Mouse (Mus musculus) forebrain, embryonic 11.5 days (tissue): ENCODE data around the gene Sema4d. TPM values are rescaled to one million over a fixed set of nuclear protein-coding genes. Genes with fewer than 3 reads are reported as not detected.

Experiments
- ATAC-seq: fragments of 200-750 bp; cut with Nextera tagmentation; replicated peaks from 2 replicates; pipeline ENCODE4 v1.8.0; 2017; ENCODE audit warnings: moderate TSS enrichment; ENCODE audit not compliant: low FRiP score
- DNase-seq: peaks from one replicate; pipeline ENCODE4 v3.0.0-alpha.2; 2017; ENCODE audit warnings: low spot score
- H3K27ac ChIP-seq: fragments of 300-500 bp; sonication (generic); 2 replicates; pipeline ENCODE4 v1.5.1; 2014; ENCODE audit warnings: low read depth, low read length
- H3K27me3 ChIP-seq: fragments of 300-500 bp; sonication (generic); 2 replicates; pipeline ENCODE4 v1.6.1; 2014; ENCODE audit warnings: mild to moderate bottlenecking, low read length, mixed read lengths; ENCODE audit not compliant: control insufficient read depth, insufficient read depth
- H3K36me3 ChIP-seq: fragments of 300-500 bp; sonication (generic); 2 replicates; pipeline ENCODE4 v1.6.1; 2014; ENCODE audit warnings: mild to moderate bottlenecking, low read length, moderate library complexity, mixed read lengths; ENCODE audit not compliant: control insufficient read depth, insufficient read depth
- H3K4me1 ChIP-seq: fragments of 300-500 bp; sonication (generic); replicated peaks from 2 replicates; pipeline ENCODE4 v1.6.1; 2014; ENCODE audit warnings: low read length, mixed read lengths; ENCODE audit not compliant: control insufficient read depth, insufficient read depth
- H3K4me2 ChIP-seq: fragments of 300-500 bp; sonication (generic); 2 replicates; pipeline ENCODE4 v1.6.1; 2014; ENCODE audit warnings: low read depth, mild to moderate bottlenecking, low read length, moderate library complexity, mixed read lengths; ENCODE audit not compliant: severe bottlenecking
- H3K4me3 ChIP-seq: fragments of 300-500 bp; sonication (generic); 2 replicates; pipeline ENCODE4 v1.5.1; 2014; ENCODE audit warnings: low read depth, low read length
- H3K9ac ChIP-seq: fragments of 300-500 bp; sonication (generic); 2 replicates; pipeline ENCODE4 v1.6.1; 2014; ENCODE audit warnings: low read length
- H3K9me3 ChIP-seq: fragments of 300-500 bp; sonication (generic); 2 replicates; pipeline ENCODE4 v1.6.1; 2016; ENCODE audit warnings: low read length, mixed read lengths; ENCODE audit not compliant: control insufficient read depth
- WGBS: fragments of 180-500 bp; shearing (Covaris S2); extraction: QIAGEN DNeasy Blood & Tissue Kit; methylation state at CpG from one replicate; pipeline ENCODE4 v1.1.7; 2014; 5-methylcytosine and 5-hydroxymethylcytosine counted together
- polyA plus RNA-seq: library from polyadenylated mRNA; unstranded; fragments of >200 nt; fragmentation: Nextera tagmentation; extraction: Ambion mirVana; gene quantifications from 2 replicates; pipeline ENCODE4 v1.2.1, GENCODE M21; 2014

Sema4d gene
- polyA plus RNA-seq, 1 experiment from 2014 or later = 8.4 TPM

GRCm38 (mm10) chr13:51648237-51648636 is 145.3 kb downstream of the Sema4d start:
- Histone ChIP-seq H3K4me3 (no peak overlapping the region), H3K9ac (no peak overlapping the region)
- WGBS = 89% methylated on average over 4 of the region's 4 CpGs

GRCm38 (mm10) chr13:51647770-51648169 is 145.8 kb downstream of the Sema4d start:
- Histone ChIP-seq H3K4me3 (peak overlapping the region; percentile 9), H3K4me2 (peak overlapping the region; percentile 29; the same call in 1 of the 2 replicates), H3K9me3 (no peaks in the 10 kb centered on the region), H3K9ac (no peak overlapping the region), H3K36me3 (no peaks in the 10 kb centered on the region; the same call in 1 of the 2 replicates), H3K4me1 (peaks cover 12% of the 10 kb centered on the region), H3K27me3 (no peaks in the 10 kb centered on the region), H3K27ac (no peak overlapping the region)
- WGBS = 88% methylated on average over 3 of the region's 3 CpGs
- DNase-seq = no peak
- ATAC-seq = no peak

More at GRCm38 (mm10) chr13:51648237-51648636, 145.3 kb downstream of the Sema4d start:
- Histone ChIP-seq H3K4me1 (peaks cover 12% of the 10 kb centered on the region), H3K9me3 (no peaks in the 10 kb centered on the region), H3K27me3 (no peaks in the 10 kb centered on the region), H3K27ac (no peak overlapping the region), H3K36me3 (no peaks in the 10 kb centered on the region; the same call in 1 of the 2 replicates), H3K4me2 (no peak overlapping the region; the same call in 1 of the 2 replicates)
- ATAC-seq (no peak), DNase-seq (no peak)

DNA sequence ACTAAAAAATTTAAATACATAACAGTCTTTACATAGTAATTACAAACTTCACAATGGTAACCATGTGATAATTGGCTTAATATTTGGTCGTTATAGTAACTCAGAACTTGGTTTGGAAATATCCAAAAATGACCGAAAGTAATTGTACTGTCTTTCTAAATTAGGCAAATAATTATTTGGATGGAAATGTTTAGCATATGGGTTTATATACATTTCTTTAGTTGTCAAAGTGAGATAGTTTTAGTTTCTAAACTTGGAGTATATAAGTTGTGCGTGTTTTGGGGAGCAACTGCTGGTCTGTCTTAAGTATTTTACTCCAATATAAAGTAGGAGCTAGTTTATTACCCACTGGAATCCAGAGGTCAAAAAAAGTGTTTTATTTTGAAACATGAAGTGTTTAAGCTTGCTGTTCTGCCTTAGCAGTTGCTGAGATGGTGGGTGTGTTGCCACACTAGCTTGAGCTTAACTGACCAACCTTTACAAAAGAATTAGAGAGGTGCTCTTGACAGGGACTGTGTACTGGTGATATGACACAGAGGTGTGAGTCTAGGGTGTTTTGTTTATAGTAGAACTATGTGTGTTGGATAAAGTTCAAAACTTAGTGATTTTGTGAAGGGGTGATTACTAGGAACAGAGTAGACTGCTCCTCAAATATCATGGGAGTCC is 147.1 kb downstream of the Sema4d start:
- no peak for ATAC-seq
- Histone ChIP-seq H3K27me3 (no peaks in the 10 kb centered on the region), H3K27ac (no peak overlapping the region), H3K36me3 (no peaks in the 10 kb centered on the region; the same call in 1 of the 2 replicates), H3K4me2 (peak overlapping the region; percentile 68), H3K4me1 (peaks cover 12% of the 10 kb centered on the region), H3K9ac (peak overlapping the region; percentile 94; the same call in 1 of the 2 replicates), H3K9me3 (no peaks in the 10 kb centered on the region), H3K4me3 (peak overlapping the region; percentile 90)
- DNase-seq = no peak
- WGBS = 23% methylated on average over 3 of the region's 3 CpGs

DNA sequence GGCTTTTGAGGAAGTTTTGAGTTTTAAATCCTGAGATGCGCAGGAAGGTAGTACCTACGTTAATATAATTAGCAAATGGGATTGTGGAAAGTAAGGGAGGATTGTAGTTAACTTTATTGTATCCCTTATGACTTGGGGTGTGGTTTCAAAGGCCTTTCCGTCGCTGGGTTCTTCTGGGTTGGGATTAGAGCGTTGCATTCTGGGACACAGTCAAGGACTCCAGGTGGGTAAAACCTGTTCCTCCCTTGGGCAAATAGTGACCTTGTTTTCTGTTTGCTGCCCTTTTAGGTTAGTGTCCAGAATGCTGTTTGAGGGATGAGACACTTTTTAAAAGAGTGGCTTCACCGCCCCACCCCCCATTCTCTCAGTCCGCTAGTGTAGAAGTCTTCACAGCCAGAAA is 147.7 kb downstream of the Sema4d start:
- H3K27ac ChIP-seq = peak overlapping the region; percentile 71; the same call in 1 of the 2 replicates
- H3K4me2 ChIP-seq = peak overlapping the region; percentile 68
- ATAC-seq (no peak), DNase-seq (no peak)
- no peaks in the 10 kb centered on the region for H3K9me3 ChIP-seq
- peaks cover 8% of the 10 kb centered on the region for H3K4me1 ChIP-seq
- H3K9ac ChIP-seq = peak overlapping the region; percentile 94
- H3K36me3 ChIP-seq = no peaks in the 10 kb centered on the region; the same call in 1 of the 2 replicates
- peak overlapping the region; percentile 90 for H3K4me3 ChIP-seq
- WGBS = 1% methylated on average over 7 of the region's 7 CpGs
- H3K27me3 ChIP-seq = no peaks in the 10 kb centered on the region

DNA sequence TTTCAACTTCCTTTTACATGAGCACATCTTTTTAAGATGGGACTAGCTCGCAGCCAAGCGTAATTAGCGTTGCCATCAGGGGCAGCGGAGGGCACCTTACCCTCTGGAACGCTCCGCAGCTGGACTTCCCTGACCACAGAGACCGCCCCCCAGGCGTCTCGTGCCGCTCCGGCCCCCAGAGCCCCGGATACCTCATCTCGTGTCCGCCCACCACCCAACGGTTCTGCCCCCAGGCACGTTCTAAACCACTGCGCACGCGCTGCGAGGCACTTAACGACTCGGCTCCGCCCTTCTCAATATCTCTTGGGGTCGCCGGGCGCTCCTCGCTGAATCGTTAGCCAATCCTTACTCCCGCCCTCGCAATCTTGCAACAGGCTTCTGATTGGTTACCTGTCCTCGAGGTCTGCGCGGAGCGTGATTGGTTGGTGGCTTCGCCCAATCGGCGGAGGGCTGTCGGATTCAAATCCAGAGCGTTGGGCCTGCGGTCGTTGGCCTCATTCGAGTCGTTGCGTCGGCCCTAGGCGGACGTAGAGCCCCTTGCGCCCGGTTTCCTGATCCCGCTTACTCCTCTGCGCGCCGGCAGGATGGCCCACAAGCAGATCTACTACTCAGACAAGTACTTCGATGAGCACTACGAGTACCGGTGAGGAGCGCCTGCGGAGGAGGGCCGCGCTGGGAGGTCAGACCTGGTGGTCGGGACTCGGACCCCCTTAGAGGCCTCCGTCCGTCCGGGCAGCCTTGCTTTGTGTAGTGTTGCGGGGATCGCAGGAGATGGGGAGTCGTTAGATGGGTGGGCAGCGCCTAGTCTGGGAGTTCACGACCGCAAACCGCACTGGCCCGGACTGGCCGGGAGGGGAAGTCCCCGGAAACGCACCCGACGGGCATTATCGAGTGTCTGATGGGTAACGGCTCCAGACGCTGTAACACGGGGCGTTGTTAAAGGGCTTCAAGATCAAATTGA is 148.4 kb downstream of the Sema4d start, which contains the start of gene Cks2:
TSS of gene Cks2 (plus strand) at position 404 of the 961 bp plus-strand sequence.
- H3K4me1 ChIP-seq = peaks cover 6% of the 10 kb centered on the region
- peak; percentile 98 for ATAC-seq
- no peaks in the 10 kb centered on the region for H3K9me3 ChIP-seq
- H3K4me2 ChIP-seq = peak within 1 kb of the TSS; percentile 68
- peak; percentile 98 for DNase-seq
- H3K4me3 ChIP-seq = peak within 1 kb of the TSS; percentile 90
- H3K27me3 ChIP-seq = no peaks in the 10 kb centered on the region
- H3K27ac ChIP-seq = peak within 1 kb of the TSS; percentile 71
- no peaks in the 10 kb centered on the region; the same call in 1 of the 2 replicates for H3K36me3 ChIP-seq
- peak within 1 kb of the TSS; percentile 94 for H3K9ac ChIP-seq
- WGBS = under 1% methylated on average over 83 of the region's 83 CpGs

DNA sequence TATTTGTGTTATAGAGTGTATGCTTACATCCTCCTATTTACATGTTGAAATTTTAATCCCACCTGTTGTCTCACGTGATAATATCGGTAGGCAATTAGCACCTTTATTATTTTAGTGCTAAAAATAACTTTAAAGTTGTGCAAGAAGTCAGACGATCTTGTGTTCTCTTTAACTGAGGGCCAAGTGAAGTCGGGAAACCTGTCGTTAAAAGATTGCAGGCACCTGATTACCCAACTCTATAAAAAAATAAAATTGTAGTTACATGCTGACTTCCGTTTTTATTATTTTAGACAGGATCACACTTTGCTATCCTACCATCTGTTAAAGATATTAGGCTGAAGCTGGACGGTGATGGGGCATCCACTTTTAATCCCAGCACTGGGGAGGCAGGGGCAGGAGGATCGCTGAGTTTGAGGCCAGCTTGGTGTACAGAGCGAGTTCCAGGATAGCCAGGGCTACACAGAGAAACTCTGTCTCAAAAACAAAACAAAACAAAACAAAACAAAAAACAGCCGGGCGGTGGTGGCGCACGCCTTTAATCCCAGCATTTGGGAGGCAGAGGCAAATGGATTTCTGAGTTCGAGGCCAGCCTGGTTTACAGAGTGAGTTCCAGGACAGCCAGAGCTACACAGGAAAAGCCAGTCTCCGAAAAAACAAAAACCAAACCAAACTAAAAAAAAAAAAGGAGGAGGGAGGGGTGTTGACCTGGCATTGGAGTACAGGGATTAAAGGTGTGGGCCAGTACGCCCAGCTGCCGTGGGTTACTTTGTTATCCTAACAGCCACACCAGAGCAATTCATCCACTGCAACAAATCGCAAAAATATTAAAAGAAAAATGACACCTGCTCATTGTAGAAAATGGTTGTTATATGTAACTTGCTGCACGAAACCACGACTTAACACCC is 149.4 kb downstream of the Sema4d start:
- H3K27ac ChIP-seq = peak overlapping the region; percentile 46; the same call in 1 of the 2 replicates
- WGBS = 47% methylated on average over 20 of the region's 20 CpGs
- peak; percentile 15; the same call in 1 of the 2 replicates for ATAC-seq

DNA sequence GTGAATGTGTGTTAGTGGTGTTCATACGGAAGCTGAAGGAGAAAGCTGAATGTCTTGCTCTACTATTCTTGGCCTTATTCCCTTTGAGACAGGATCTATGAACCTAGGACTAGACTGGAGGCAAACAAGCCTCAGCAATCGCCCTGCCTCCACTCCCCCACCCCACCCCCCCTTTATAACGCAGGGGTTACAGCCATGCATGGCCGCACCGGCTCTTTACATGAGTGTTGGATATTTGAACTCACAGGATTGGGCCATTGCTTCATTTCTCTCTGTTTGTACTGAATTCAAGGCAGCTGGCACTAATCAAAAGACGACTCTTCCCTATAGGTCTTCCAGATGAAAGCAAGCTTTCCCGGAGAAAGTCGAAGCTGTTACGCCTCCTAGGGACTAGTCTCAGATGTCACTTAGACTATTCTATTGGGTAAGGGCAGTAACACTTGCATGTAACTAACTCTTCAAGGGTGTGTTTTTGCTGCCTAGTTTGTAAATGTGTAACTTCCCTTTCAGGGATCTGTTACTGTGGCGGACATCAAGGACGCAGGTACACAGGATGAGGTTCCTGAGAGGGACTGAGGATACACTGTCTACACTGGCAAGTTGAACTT is 151.3 kb downstream of the Sema4d start:
- Histone ChIP-seq H3K27ac (no peak overlapping the region), H3K4me1 (peaks cover 6% of the 10 kb centered on the region), H3K9ac (no peak overlapping the region), H3K4me2 (no peak overlapping the region), H3K27me3 (no peaks in the 10 kb centered on the region), H3K4me3 (no peak overlapping the region), H3K36me3 (no peaks in the 10 kb centered on the region), H3K9me3 (no peaks in the 10 kb centered on the region)
- ATAC-seq (no peak), DNase-seq (no peak)
- 35% methylated on average over 11 of the region's 11 CpGs for WGBS

More for the DNA sequence above, 149.4 kb downstream of the Sema4d start:
- DNase-seq = no peak
- no peaks in the 10 kb centered on the region for H3K27me3 ChIP-seq
- peak overlapping the region; percentile 58 for H3K4me2 ChIP-seq
- H3K9ac ChIP-seq = peak overlapping the region; percentile 69
- H3K4me3 ChIP-seq = peak overlapping the region; percentile 90
- peaks cover 6% of the 10 kb centered on the region for H3K4me1 ChIP-seq
- no peaks in the 10 kb centered on the region for H3K36me3 ChIP-seq
- no peaks in the 10 kb centered on the region for H3K9me3 ChIP-seq
